Mouse (Mus musculus): ENCODE measurements around the gene Rfx5.

DNA sequence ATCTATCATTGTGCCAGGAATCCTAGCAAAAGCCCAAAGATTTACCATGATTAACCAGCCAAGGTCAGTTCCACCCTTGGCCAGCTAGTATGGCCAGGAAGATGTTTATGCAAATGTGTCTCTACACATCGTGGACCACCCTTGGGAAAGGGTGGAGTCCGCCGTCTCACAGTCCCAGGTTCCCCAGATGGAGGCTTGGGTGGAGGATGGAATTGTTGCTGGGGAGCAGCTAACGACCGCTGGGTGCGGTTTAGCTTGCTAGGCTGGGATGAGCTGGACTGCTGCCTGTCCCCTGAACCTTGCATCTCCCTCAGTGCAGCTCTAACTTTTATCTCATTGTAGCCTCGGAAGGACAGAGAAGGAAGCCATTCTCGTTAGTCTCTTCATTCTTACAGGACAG is 6.0 kb downstream of the Rfx5 start:
- TF ChIP-seq CTCF (IDR thresholded peaks at IDR 0.05; ENCODE audit: low read depth, low read length) (no peak), GATA1 (IDR thresholded peaks at IDR 0.05; ENCODE audit: borderline replicate concordance, low read length) (no peak), TAL1 (conservative IDR thresholded peaks at IDR 0.05; ENCODE audit: low read depth, low read length) (no peak)
